Mouse (Mus musculus): ENCODE results near the gene Pde6d.

DNA sequence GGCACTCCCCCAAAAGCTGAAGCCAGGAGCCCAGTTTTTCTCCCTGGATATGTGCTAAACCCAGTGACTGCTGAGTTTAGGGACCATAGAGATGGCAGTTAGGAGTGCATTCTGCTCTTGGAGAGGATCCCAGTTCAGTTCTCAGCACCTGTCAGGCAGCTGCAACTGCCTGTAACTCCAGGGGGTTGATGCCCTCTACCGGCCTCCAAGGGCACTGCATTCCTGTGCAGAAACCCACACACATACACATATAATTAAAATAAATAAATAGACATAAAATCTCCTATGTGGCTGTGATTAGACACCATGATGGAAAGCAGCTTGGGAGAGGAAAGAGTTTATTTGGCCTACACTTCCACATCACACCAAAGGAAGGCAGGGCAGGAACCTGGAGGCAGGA is 29.7 kb upstream of the Pde6d start:
- no peak; the same call in 1 of the 2 replicates for TF ChIP-seq CTCF (conservative IDR thresholded peaks at IDR 0.05; ENCODE audit: insufficient read depth, insufficient read length, low read depth, low read length)
- TF ChIP-seq POLR2A (IDR thresholded peaks at IDR 0.05; ENCODE audit: low read depth, low read length) = no peak

Data from kidney, adult 2 months (tissue).